Mouse (Mus musculus) stomach, postnatal 0 days (tissue): ENCODE measurements around the gene Ubl3.

ENCODE experiments used
- CTCF ChIP-seq: IDR thresholded peaks from 2 replicates; pipeline ENCODE4 v1.5.1; 2016; ENCODE audit warnings: antibody characterized with exemption, low read depth, mild to moderate bottlenecking, moderate library complexity
- EP300 ChIP-seq: optimal IDR thresholded peaks from 2 replicates; pipeline ENCODE3; 2016; ENCODE audit warnings: antibody characterized with exemption

- TF ChIP-seq CTCF (no peak), EP300 (no peak)
Observed at GRCm38 (mm10) chr5:148554242-148554641, 1.7 kb upstream of the Ubl3 start.
